Mouse (Mus musculus) cerebellum, adult 9-11 months (tissue): Measurements from ENCODE around the gene Cyp26a1.

ENCODE experiments used
- DNase-seq: peaks from one replicate; pipeline ENCODE4 v3.0.0; 2022

Gene Cyp26a1

GRCm38 (mm10) chr19:37699711-37700110, 2.1 kb downstream of the Cyp26a1 start:
- DNase-seq: no peak

- no peak for DNase-seq
Observed at GRCm38 (mm10) chr19:37702377-37703076, 4.9 kb downstream of the Cyp26a1 start.

GRCm38 (mm10) chr19:37703902-37704509, 6.4 kb downstream of the Cyp26a1 start:
- peak; percentile 7 for DNase-seq

- no peak for DNase-seq
Observed at GRCm38 (mm10) chr19:37705722-37706121, 8.1 kb downstream of the Cyp26a1 start.

- DNase-seq: no peak
Observed at GRCm38 (mm10) chr19:37714681-37715080, 17.1 kb downstream of the Cyp26a1 start.

GRCm38 (mm10) chr19:37715980-37716379, 18.4 kb downstream of the Cyp26a1 start:
- DNase-seq: no peak

GRCm38 (mm10) chr19:37716524-37717175, 19.1 kb downstream of the Cyp26a1 start:
- DNase-seq: no peak

- no peak for DNase-seq
Observed at GRCm38 (mm10) chr19:37719166-37719565, 21.6 kb downstream of the Cyp26a1 start.

- no peak for DNase-seq
Observed at GRCm38 (mm10) chr19:37724591-37724990, 27.0 kb downstream of the Cyp26a1 start.

GRCm38 (mm10) chr19:37726585-37726984, 29.0 kb downstream of the Cyp26a1 start:
- peak; percentile 23 for DNase-seq

- no peak for DNase-seq
Observed at GRCm38 (mm10) chr19:37727366-37727765, 29.8 kb downstream of the Cyp26a1 start.

GRCm38 (mm10) chr19:37735426-37735825, 37.8 kb downstream of the Cyp26a1 start:
- DNase-seq: no peak

GRCm38 (mm10) chr19:37738575-37738974, 41.0 kb downstream of the Cyp26a1 start:
- DNase-seq: no peak

GRCm38 (mm10) chr19:37740043-37740442, 42.4 kb downstream of the Cyp26a1 start:
- no peak for DNase-seq
